In genomic region chr7:16999650-17000049, GRCm38 (mm10) we compare ENCODE assay signal across 8 mouse cellular contexts. TPM values are rescaled to one million over a fixed set of nuclear protein-coding genes. Genes with fewer than 3 reads are reported as not detected.
DNase-seq lines count a peak whose midpoint lies in the region; ATAC-seq and TF ChIP-seq lines count a peak whose summit lies in the region.

No protein-coding gene starts in this region.

- peak overlapping the region; percentile 65; the same call in 1 of the 2 replicates for H3K27ac ChIP-seq in liver, embryonic 15.5 days (replicated peaks)
- no peak overlapping the region for H3K27ac ChIP-seq in thymus, adult 2 months (ENCODE audit: control insufficient read depth, insufficient read depth, low read length)

- H3K4me1 ChIP-seq in liver, embryonic 15.5 days (replicated peaks) = peaks cover 54% of the 10 kb centered on the region
- H3K4me1 ChIP-seq in thymus, adult 2 months (replicated peaks; ENCODE audit: control insufficient read depth, insufficient read depth, low read length) = peaks cover 4% of the 10 kb centered on the region; the same call in 1 of the 2 replicates

- whole genome bisulfite sequencing in liver, embryonic 15.5 days (ENCODE audit: insufficient replicate concordance) = 15% methylated on average over 4 of the region's 4 CpGs
- WGBS in thymus, adult 2 months = 41% methylated on average over 4 of the region's 4 CpGs

- H3K9ac ChIP-seq in liver, embryonic 15.5 days = no peak overlapping the region

- H3K4me2 ChIP-seq in liver, embryonic 15.5 days = peak overlapping the region; percentile 54

- H3K9me3 ChIP-seq in liver, embryonic 15.5 days (replicated peaks) = no peaks in the 10 kb centered on the region

- TF ChIP-seq CTCF in thymus, adult 2 months (IDR thresholded peaks at IDR 0.05; ENCODE audit: borderline replicate concordance, control insufficient read depth, extremely low read depth, insufficient read depth, low read length, poor library complexity) = peak; percentile 98

- H3K27me3 ChIP-seq in liver, embryonic 15.5 days = peaks cover 10% of the 10 kb centered on the region
- H3K27me3 ChIP-seq in thymus, adult 2 months (ENCODE audit: control insufficient read depth, insufficient read depth, low read length) = no peaks in the 10 kb centered on the region; the same call in 1 of the 2 replicates

- peak; percentile 50 for DNase-seq in 3134 (ENCODE audit: extremely low read depth, insufficient read length, low spot score)
- peak; percentile 88 for DNase-seq in NIH3T3 (ENCODE audit: low read depth)
- DNase-seq in cerebellum, postnatal 14 days = peak; percentile 97
- peak; percentile 85 to 89 for DNase-seq in gastrocnemius, postnatal 4 days (ENCODE audit: low spot score in 2 of 2)
- peak; percentile 90 for DNase-seq in kidney, postnatal 14 days
- DNase-seq in thymus, adult 2 months = peak; percentile 87

- peaks cover 8% of the 10 kb centered on the region for H3K36me3 ChIP-seq in liver, embryonic 15.5 days (replicated peaks)
- 0 out of 2 replicates have a peak, but pooled peaks cover 1% of the 10 kb centered on the region for H3K36me3 ChIP-seq in thymus, adult 2 months (ENCODE audit: control insufficient read depth, insufficient read depth, low read length)

- no peak overlapping the region for H3K4me3 ChIP-seq in liver, embryonic 15.5 days (replicated peaks)
- no peak overlapping the region for H3K4me3 ChIP-seq in thymus, adult 2 months (ENCODE audit: control insufficient read depth, insufficient read depth, low read length)

- no peak for TF ChIP-seq POLR2A in thymus, adult 2 months (IDR thresholded peaks at IDR 0.05; ENCODE audit: control insufficient read depth, extremely low read depth, insufficient read depth, low read length, poor library complexity)

- peak; percentile 48 for ATAC-seq in liver, embryonic 15.5 days (ENCODE audit: insufficient read depth)
- peak; percentile 52 for ATAC-seq in neutrophil, adult 5-6 weeks (ENCODE audit: extremely low read depth, insufficient number of reproducible peaks, low FRiP score, poor library complexity, severe bottlenecking)

RNA-seq across cellular contexts. Expression of gene Ccdc8, which starts 7.1 kb away (rescaled TPM):
- 10 to 100 TPM; 32.5 to 33.4 TPM for total RNA-seq in gastrocnemius, postnatal 4 days (2021)
- 3.7 and 3.9 TPM in 2 replicates for polyA plus RNA-seq in liver, embryonic 15.5 days (2015; fragmentation: Nextera tagmentation; extraction: Ambion mirVana)
- not detected in 2 replicates for total RNA-seq in neutrophil, adult 5-6 weeks (2017)
- 1.5 and 2.0 TPM in 2 replicates for polyA plus RNA-seq in thymus, adult 2 months (2012; rRNA removed)

RNA-seq across cellular contexts. Expression of gene Gm42372, which starts 16.8 kb away (rescaled TPM):
- under 1 TPM in 1 of 2 experiments, not detected in 1; 0.05 TPM for total RNA-seq in gastrocnemius, postnatal 4 days (2021)
- 0.06 TPM in 1 of 2 replicates, not detected in the other for polyA plus RNA-seq in liver, embryonic 15.5 days (2015; fragmentation: Nextera tagmentation; extraction: Ambion mirVana)
- 0.35 and 0.49 TPM in 2 replicates for total RNA-seq in neutrophil, adult 5-6 weeks (2017)
- 2.3 TPM in 2 replicates for polyA plus RNA-seq in thymus, adult 2 months (2012; rRNA removed)

RNA-seq across cellular contexts. Expression of gene Ppp5c, which starts 28.1 kb away (rescaled TPM):
- total RNA-seq in gastrocnemius, postnatal 4 days (2021) = 10 to 100 TPM; 72.9 to 84.4 TPM
- 43.2 and 45.3 TPM in 2 replicates for polyA plus RNA-seq in liver, embryonic 15.5 days (2015; fragmentation: Nextera tagmentation; extraction: Ambion mirVana)
- total RNA-seq in neutrophil, adult 5-6 weeks (2017) = 50.3 and 54.0 TPM in 2 replicates
- 359 and 363 TPM in 2 replicates for polyA plus RNA-seq in thymus, adult 2 months (2012; rRNA removed)

RNA-seq across cellular contexts. Expression of gene Pnmal1, which starts 40.2 kb away (rescaled TPM):
- under 1 TPM in 1 of 2 experiments, not detected in 1; 0.16 TPM for total RNA-seq in gastrocnemius, postnatal 4 days (2021)
- polyA plus RNA-seq in liver, embryonic 15.5 days (2015; fragmentation: Nextera tagmentation; extraction: Ambion mirVana) = 0.05 TPM in 1 of 2 replicates, not detected in the other
- total RNA-seq in neutrophil, adult 5-6 weeks (2017) = 0.12 TPM in 1 of 2 replicates, not detected in the other
- not detected in 2 replicates for polyA plus RNA-seq in thymus, adult 2 months (2012; rRNA removed)

RNA-seq across cellular contexts. Expression of gene Pnmal2, which starts 55.2 kb away (rescaled TPM):
- 10 to 100 TPM; 48.6 to 49.6 TPM for total RNA-seq in gastrocnemius, postnatal 4 days (2021)
- 0.44 and 0.60 TPM in 2 replicates for polyA plus RNA-seq in liver, embryonic 15.5 days (2015; fragmentation: Nextera tagmentation; extraction: Ambion mirVana)
- total RNA-seq in neutrophil, adult 5-6 weeks (2017) = not detected in 2 replicates
- polyA plus RNA-seq in thymus, adult 2 months (2012; rRNA removed) = 2.2 and 3.0 TPM in 2 replicates

Comparison
In these comparisons a context has a peak if more than half of its experiments do, and no peak if none do; other contexts are left out.
1. RNA of gene Ccdc8, which starts 7.1 kb away (total RNA-seq): 32.5 to 33.4 TPM in gastrocnemius, postnatal 4 days; not detected in neutrophil, adult 5-6 weeks; every median in the first group is over 10 times any median in the second.
2. Peak in every context shown above with its lines, with median percentiles within 50 percentile points of each other: DNase-seq.